Mouse (Mus musculus) ovary, postnatal 36 days (tissue): ENCODE data around the gene Nt5c2.
"Not testable (repeated sequence)": the region's sequence is repeated elsewhere in the genome, so short reads cannot be mapped to it uniquely, and the experiment has no call there.

Experiments
- DNase-seq: peaks from one replicate; pipeline ENCODE4 v3.0.0; 2022; ENCODE audit warnings: low spot score, mixed read lengths

Gene Nt5c2

GRCm38 (mm10) chr19:47016487-47016886 is 1.5 kb upstream of the Nt5c2 start:
- DNase-seq, result peak; percentile 80

DNA sequence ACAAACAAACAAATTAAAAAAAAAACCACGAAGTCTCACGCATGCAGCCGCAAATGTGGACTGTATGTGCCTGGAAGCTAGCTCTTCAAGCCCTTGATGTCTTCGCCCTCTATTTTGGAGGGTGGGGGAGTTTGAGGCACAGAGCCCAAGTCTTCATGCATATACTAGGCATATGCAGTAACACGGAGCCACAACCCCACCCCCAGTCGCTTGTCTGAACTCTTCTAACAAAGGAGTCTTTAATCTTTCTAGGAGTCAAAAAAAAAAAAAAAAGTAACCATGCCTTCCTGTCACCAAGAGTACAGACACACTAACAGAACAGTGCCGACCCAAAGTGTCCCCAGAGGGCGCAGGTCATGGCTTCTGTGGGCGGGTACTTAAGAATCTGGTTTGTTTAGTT is 1.0 kb upstream of the Nt5c2 start:
- no peak for DNase-seq

DNA sequence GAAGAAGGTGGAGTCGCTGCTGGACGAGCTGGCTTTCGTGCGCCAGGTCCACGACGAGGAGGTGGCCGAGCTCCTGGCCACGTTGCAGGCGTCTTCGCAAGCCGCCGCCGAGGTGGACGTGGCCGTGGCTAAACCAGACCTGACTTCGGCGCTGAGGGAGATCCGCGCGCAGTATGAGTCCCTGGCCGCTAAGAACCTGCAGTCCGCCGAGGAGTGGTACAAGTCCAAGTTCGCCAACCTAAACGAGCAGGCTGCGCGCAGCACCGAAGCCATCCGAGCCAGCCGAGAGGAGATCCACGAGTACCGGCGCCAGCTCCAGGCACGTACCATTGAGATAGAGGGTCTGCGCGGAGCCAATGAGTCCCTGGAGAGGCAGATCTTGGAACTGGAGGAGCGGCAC is 443 bp upstream of the Nt5c2 start:
- peak; percentile 7 for DNase-seq

GRCm38 (mm10) chr19:47014159-47014446 is 850 bp downstream of the Nt5c2 start:
- no peak for DNase-seq

DNA sequence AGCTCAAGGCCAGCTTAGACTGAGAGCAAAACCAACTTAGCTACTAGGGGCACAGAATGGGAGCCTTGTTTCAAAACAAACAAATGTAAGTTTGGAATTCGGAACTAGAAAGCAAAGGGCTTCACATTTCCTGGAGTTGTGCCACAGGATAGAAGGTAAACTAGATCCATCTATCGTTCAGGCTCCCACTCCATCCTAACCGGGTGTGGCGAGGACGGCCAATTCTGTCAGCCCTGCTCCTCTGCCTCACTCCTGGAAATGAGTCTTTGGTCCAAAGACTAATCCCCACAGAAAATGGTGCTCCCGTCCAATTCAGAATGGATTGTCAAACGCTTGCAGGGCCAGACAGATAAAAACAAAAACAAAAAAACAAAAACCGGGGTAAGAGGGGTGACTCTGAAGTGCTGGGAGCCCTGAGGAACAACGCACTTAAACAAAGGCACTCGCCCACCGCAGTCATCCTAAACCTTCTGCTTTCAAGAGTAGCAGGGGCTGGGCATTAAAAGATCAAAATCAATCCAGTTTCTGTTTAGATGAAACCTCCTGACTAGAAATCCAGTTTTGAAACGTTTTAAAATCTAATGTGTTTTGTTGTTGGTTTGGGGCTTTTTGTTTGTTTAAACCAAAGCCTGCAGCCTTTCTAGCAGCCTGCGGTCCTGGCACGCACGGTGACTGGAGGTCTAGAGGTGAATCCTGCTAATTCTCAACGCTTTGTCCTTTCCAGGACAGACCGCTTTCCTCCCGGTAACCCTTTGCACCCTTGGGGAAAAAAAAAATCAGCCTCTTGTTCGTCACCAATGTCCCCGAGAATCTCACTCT is 1.4 kb downstream of the Nt5c2 start:
- DNase-seq, result no peak

GRCm38 (mm10) chr19:47012521-47013130 is 2.3 kb downstream of the Nt5c2 start:
- no peak for DNase-seq

DNA sequence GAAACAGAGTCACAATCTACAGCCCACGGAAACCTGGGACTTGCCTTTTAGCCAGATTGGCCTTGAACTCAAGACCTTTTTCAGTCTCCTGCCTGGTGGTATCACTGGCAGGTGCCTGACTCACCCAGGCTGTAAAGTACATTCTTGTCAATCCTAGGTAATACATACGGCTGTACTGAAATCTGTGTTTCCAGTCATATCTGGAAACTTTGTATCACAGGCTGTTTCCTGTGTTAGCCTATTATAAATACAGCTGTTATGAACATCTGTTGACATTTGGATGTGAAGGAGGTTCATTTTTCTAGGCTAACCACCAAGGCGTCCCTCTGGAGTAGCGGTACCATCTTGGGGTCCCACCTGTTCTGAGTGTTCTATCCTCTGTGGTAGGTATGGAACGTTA is 5.0 kb downstream of the Nt5c2 start:
- no peak for DNase-seq

DNA sequence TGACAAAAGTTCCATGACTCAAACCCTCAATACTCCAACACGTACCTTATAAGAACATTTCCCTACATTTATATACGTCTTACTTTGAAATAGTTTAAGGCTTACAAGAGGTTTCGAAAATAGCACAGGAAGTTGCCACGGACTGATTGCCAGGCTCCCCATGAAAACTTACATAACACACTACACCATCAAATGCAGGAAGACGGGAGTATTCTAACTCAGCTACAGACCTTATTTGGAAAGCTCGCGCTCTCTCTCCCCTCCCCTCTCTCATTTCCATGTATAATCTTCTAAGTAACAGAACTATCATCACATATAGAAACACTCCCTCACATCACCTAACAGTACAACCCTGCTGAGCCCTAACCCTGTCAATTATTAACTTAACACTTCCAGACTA is 5.5 kb downstream of the Nt5c2 start:
- no peak for DNase-seq

DNA sequence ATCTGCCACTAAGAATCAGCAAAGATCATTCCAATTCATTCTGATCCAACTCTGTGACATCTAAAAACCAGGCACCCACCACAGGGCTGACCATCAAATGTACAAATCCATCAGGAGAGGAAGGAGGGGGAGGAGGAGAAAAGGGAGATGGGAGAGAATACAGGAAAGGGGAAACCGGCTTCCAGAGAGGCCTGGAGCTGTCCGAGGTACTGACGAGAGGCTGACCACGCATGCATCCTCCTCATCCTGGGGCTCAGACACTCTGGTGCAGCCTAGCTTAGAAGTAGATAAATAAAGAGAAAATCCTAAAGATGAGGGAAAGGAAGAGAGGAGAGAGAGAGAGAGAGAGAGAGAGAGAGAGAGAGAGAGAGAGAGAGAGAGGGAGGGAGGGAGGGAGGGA is 8.6 kb downstream of the Nt5c2 start:
- DNase-seq, result peak; percentile 67

GRCm38 (mm10) chr19:47005873-47006272 is 9.1 kb downstream of the Nt5c2 start:
- DNase-seq, result no peak

GRCm38 (mm10) chr19:47003742-47004511 is 11.0 kb downstream of the Nt5c2 start:
- no peak for DNase-seq

DNA sequence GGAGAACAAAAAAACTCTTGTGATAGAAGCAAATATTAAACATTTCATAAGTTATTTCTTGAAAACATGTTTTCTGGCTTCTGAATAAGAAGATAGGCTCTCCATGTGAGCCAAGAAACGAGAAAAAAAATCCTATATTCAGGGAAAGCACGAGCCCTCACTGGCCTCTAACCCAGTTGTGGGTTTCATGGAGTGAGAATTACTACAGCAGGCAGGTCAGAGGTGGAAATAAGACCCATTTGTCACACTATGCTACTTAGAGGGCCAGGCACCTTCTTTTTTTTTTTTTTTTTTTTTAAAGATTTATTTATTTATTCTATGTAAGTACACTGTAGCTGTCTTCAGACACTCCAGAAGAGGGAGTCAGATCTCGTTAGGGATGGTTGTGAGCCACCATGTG is 14.6 kb downstream of the Nt5c2 start:
- not testable (repeated sequence) for DNase-seq

DNA sequence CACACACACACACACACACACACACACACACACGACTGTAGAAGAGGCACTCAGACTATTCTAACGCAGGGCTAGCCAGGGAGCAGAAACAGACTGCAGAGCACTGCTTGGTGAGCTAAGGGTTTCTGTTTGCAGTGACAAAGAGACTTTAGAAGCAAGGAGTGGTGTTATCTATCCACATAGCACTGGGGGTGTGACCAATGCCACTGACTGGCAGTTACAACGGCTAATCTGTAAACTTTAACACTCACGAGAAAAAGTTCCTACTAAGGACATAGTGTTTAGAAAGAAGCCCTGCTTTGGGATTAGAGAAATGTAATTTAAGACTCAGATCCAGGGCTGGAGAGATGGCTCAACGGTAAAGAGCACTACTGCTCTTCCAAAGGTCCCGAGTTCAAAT is 15.2 kb downstream of the Nt5c2 start:
- DNase-seq, result no peak

GRCm38 (mm10) chr19:46998953-46999352 is 16.0 kb downstream of the Nt5c2 start:
- no peak for DNase-seq

DNA sequence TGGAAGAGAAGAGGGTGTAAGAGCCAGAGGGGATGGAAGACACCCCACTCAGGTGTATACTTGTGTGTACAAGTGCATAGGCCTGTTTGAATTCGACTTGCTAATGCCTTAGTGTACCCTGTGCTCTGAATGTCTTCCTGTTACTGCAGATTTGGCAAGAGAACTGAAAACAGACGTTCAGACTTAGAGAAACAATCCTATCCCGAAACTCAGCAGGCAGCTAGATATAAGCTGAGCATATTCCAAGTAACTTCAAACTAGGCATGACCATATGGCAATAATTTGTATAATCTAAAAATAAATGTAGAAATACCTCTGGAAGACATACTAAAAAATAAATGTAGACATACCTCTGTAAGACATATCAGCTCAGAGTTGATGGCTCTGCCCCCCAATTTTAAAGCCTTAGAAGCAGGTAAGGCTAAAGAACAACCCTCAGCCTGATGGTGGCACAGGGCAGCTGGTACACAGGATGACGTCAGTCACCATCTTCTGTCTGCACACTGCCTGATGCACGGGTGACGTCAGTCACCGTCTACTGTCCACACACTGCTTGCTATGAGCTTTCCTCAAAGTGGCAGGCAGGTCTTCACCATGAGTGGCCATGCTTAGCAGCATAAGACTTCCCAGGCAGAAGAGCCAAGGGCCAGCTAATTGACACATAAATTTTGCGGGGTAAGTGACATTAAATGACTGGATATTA is 16.6 kb downstream of the Nt5c2 start:
- no peak for DNase-seq

DNA sequence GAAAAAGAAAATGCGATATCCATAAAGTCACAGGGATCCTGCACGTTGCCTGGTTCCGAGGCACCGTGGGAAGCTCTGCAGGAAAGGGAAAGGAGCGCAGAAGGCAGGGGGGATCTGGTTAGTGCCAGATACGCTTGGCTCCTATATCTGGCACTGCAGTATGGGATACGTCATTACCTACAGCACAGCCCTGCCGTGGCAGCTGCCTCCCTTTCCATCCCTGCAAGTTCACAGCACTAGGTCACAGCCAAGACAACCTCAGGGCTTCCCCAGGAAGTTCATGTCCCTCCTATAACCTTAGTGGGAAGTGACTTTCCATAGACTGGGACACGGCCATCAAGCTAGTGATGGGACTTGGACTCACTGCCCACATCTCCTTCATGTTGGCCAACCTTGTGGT is 18.9 kb downstream of the Nt5c2 start:
- DNase-seq, result no peak

DNA sequence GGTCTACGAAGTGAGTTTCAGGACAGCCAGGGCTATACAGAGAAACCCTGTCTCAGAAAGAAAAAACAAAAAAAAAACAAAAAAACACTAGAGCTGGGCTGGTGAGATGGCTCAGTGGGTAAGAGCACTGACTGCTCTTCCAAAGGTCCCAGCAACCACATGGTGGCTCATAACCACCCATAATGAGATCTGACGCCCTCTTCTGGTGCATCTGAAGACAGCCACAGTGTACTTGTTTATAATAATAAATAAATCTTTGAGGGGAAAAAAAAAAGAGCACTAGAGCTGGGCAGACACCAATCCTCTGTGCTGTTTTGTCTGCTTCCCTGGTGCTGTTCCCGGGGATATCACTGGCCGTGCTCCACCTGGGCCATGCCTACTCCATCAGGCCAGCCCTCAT is 22.6 kb downstream of the Nt5c2 start:
- not testable (repeated sequence) for DNase-seq

- peak; percentile 79 for DNase-seq
Observed at GRCm38 (mm10) chr19:46991145-46991544, 23.8 kb downstream of the Nt5c2 start.

DNA sequence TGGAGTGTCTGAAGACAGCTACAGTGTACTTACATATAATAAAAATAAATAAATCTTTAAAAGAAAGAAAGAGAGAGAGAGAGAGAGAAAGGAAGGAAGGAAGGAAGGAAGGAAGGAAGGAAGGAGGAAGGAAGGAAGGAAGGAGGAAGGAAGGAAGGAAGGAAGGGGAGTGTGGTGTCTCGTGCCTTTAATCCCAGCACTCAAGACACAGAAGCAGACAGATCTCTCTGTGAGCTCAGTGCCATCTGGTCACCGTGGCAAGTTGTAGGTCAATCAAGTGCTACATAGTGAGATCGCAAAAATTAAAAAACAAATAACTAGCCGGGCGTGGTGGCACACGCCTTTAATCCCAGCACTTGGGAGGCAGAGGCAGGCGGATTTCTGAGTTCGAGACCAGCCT is 24.3 kb downstream of the Nt5c2 start:
- DNase-seq, result not testable (repeated sequence)

- DNase-seq, result no peak
Observed at GRCm38 (mm10) chr19:46990153-46990518, 24.8 kb downstream of the Nt5c2 start.

DNA sequence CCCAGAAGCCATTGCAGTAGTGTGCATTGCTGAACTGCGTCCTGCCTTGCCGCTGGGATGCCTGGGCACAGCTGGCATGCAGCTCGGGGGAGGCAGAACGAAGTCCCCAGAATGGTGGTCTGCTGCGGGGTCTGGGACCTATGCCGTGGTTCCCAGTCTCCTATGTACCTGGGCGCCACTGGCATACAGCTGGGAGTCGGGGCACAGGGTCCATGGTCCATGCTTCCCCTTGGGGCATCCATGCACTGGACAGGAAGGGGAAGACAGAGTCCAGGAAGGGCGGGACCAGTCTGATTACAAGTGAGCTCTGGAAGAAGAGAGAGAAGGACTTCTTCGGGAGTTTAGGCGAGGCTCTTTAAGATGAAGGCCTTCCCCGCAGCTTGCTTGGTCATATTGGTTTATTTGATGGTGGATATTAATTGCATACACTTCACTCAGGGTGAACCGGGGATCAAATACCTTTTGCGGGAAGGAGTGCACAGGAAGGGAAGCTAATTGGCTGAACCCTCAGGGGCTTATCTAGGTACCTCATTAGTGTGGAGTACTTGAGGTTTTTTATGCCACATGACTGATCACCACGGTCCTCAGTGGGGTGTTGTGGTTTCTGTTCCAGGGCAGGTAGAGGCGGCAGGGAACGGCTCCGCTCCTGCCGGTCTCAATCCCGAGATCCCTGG is 25.3 kb downstream of the Nt5c2 start:
- no peak for DNase-seq
